Mouse (Mus musculus): Measurements from ENCODE around the gene Inafm2. TPM values are rescaled to one million over a fixed set of nuclear protein-coding genes. Genes with fewer than 3 reads are reported as not detected.

The Inafm2 gene
- polyA plus RNA-seq (2012; rRNA removed), result 5.4 and 6.3 TPM in 2 replicates

DNA sequence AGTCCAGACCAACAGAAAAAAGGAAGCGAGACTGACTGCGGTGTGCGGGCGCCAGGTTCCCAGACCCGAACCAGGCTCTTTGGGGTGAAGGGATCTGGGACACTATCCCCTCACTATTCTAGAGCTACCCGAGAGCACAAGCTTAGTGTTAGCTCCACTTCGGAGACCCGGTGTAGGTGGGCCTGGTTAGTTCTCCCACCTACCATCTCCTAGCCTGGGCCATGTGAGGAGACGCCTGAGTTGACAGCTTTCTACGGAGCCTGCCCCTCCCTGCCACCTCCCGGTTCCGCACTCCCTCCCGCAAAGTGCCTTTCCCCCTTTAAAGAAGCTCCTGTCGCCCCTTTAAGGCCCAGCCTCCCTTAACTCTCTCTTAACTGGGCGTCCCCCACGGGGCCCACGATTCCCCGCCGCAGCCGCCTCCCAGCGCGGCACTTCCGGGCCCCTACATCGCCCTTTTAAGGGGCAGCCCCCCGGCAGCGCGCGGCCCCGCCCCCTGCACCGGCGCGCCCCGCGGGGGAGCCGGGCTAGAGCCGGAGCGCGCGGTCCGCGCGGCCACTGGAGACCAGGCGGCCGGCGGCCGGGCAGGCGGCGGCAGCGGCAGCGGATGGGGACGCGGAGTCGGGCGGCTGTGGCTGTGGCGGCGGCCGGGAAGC lies at the start of gene Inafm2:
TSS of gene Inafm2 (plus strand) at position 527 of the 653 bp plus-strand sequence.

DNA sequence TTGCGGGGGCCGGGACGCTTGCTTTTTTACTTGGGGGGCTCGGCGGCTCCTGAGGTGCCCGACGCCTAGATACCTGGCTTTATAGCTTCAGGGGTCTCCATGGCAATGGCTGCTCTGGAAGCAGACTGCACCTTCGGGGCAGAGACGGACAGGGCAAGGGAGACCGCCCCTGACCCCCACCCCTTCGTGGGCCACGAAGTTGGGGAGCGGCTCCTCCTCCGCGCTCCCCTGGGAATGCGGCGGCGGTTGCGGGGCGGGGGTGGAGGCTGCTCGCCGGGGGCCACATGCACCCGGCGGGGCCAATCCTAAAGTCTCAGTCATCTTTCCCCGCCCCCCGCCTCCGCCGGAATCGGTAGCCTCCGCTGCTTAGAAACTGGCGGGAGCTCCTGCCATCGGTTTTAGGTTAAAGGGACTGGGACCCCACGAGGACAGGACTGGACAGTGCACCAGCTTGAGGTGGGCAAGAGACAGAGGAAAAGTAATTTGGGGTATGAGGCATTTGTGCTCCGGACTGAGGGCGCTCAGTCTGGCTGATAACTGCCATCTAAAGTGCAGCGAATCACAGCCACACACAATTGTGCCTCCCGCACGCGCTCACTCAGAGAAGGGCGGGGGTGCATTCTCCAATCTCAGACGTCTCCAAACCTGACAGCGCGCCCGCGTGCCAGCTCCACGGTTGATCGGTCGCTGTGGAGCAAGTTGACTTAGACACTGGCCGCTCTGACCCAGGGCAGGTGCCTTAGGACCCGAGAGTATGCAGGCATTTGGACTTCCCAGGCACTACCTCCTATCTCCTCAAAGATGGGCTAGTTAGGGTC lies 41.4 kb upstream of the Inafm2 start, which contains the start of gene Ankrd63:
TSS of gene Ankrd63 (minus strand) at position 51 of the 818 bp plus-strand sequence.

DNA sequence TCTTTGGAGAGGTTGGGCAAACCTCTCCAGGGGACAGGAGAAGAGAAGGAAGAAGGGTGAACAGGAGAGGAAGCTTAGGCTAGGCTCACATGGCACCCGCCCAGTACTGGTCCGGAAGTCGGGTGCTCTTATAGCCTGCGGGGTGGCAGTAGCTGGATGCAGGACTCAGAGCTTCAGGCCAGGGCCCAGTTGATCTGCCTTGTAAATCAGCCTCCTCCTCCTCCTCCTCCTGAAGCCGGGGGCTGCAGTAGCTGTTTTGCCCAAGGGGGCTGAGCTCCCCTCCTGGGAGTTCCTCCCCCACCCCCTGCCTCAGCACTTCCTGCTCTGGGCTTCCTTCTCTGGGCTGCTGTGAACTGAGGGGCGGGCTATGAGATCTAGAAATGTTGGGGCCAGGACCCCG lies 17.2 kb upstream of the Inafm2 start, which contains the start of gene Plcb2:
TSS of gene Plcb2 (minus strand) at position 102 of the 400 bp plus-strand sequence.

DNA sequence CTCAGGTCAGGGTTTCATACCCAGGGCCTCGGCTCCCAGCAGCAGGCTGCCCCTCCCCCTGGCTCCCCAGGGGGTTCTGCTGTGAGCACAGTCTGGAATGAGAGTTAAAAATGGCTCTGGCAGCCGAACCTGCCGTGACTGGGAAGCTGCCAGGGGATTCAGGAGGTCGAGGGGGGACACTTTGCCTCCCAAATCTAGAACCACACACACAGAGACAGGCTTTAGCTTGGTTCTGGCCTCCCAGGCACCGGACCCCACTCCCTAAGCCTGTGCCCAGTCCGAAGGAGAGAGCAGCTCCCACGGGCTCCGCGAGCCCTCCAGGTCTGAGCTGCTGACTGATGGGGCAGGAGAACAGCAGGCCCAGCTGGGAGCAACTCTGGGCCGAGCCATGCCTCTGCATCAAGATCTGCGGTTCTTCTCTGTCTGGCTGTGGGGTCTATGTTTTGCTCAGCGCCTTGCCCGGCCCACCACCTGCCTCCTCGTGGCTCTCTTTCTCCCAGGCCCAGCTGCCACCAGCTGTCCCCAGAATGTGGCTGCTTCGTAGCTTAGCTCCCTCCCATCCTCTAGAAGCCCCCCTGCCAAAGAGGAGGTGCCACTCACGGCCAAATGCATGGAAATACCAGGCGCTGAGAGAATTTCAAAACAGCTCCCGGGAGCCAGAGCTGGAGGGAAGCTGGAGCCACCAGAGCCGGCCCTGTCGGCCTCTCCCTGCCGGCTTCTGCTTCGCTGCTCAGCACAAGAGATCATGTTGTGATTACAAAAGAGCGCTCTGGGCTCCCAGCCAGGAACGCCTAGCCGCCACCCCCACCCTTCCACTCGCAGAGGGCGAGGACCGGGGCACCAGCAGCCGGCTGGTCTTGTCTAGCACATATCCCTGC lies 16.6 kb downstream of the Inafm2 start, which contains the start of gene Ccdc9b:
TSS of gene Ccdc9b (minus strand) at position 756 of the 878 bp plus-strand sequence.

DNA sequence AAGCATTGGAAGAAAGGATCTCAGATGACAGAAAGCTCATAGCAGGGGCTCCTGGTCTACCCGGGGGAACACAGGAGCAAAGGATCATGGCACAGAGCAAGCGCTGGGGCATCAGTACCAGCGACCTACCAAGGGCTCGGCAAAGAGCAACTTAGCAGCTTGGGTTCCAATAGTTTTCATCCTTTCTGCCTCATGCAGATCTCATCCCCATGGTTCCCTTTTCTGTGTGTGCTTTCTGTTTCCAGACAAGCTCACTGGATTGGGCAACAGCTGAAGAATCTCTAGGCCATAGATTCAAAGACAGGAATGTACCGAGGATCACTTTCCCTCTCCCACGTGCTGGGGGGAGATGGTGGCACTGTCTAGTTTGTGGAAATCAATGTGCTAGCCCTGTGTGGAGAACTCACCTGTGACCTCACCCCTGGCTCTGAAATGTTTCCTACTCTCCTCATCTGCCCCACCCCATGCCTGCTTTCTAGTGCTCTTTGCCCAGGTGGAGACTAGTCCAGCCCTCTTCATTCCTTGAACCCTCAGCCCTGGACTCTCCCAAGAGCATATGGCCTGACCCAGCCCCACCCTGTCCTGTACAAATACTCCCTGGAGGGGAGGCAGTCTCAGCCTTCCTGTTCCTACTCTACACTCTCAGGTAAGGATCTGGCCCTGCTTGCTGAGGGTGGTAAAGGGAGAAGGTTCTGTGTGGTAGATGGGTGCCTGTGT lies 26.8 kb downstream of the Inafm2 start, which contains the start of gene Phgr1:
TSS of gene Phgr1 (plus strand) at position 612 of the 717 bp plus-strand sequence.

DNA sequence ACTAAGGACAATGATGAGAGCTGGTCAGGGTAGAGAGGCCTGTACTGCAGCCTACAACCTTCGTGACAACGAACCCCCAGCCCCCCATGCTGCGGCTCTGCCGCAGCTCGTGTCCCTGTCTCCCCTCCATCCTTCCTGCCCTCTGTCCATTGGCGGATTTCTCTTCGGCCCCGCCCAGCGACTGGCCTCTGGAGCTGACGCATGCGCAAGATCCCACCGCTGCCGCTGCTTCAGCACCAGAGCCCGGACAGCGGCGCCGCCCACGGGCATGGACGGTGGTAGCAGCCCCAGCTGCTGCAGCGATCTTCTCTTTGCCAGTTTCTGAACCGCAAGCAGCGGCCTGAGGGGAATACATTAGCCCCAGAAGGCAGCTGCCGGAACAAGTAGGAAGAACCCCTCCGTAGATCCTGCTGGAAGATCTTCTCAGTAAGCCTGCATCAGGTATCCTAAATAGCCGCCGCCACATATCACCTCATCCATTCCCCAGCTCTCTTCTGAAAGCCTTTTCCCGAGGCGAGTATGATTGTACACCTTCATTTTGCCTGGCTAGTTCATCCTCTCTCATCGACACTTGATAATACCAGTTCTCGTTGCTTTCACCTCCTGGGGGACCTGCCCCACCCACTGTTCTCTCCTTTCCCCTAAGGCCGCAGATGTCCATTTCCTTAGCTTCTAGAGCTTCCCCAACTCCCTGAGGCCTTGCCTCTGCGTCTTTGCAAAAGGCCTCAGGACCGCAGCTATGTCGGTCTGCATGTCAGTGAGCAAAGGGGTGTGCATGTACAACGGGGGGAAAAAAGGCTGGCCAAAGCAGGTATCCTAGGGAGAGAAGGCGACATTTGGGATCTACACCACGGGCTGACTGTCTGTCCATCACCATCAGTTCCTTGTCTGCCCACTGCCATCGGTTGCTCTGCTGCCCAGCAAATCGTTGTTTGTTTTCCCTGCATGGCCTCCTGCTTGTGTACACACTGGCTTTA lies 34.2 kb downstream of the Inafm2 start, which contains the start of gene Disp2:
TSS of gene Disp2 (plus strand) at position 216 of the 977 bp plus-strand sequence.

Other genes with a start within 250 kb of the Inafm2 start
- 0.83 and 0.85 TPM in 2 replicates for gene Bmf, start 196.1 kb upstream of the Inafm2 start, polyA plus RNA-seq (2012; rRNA removed)
- gene Bub1b, start 147.5 kb upstream of the Inafm2 start, polyA plus RNA-seq (2012; rRNA removed), result 34.7 and 37.0 TPM in 2 replicates
- gene Pak6, start 82.5 kb upstream of the Inafm2 start, polyA plus RNA-seq (2012; rRNA removed), result 0.32 and 0.50 TPM in 2 replicates
- gene Ankrd63, start 41.8 kb upstream of the Inafm2 start, polyA plus RNA-seq (2012; rRNA removed), result 0.05 and 0.07 TPM in 2 replicates
- gene Plcb2, start 17.3 kb upstream of the Inafm2 start, polyA plus RNA-seq (2012; rRNA removed), result 2.8 and 3.7 TPM in 2 replicates
- 0.38 and 0.41 TPM in 2 replicates for gene Ccdc9b, start 16.9 kb downstream of the Inafm2 start, polyA plus RNA-seq (2012; rRNA removed)
- 0.08 TPM in 1 of 2 replicates, not detected in the other for gene Phgr1, start 27.0 kb downstream of the Inafm2 start, polyA plus RNA-seq (2012; rRNA removed)
- gene Disp2, start 34.0 kb downstream of the Inafm2 start, polyA plus RNA-seq (2012; rRNA removed), result 0.18 and 0.23 TPM in 2 replicates
- gene Knstrn, start 68.2 kb downstream of the Inafm2 start, polyA plus RNA-seq (2012; rRNA removed), result 53.8 and 63.8 TPM in 2 replicates
- gene Ivd, start 116.2 kb downstream of the Inafm2 start, polyA plus RNA-seq (2012; rRNA removed), result 22.6 and 25.5 TPM in 2 replicates
- 4.4 and 5.5 TPM in 2 replicates for gene Bahd1, start 154.6 kb downstream of the Inafm2 start, polyA plus RNA-seq (2012; rRNA removed)
- 3.5 TPM in 2 replicates for gene Chst14, start 180.7 kb downstream of the Inafm2 start, polyA plus RNA-seq (2012; rRNA removed)